Mouse (Mus musculus) heart, postnatal 0 days (tissue): Measurements from ENCODE around the gene Scgb1b27.
"Not testable (repeated sequence)": the region's sequence is repeated elsewhere in the genome, so short reads cannot be mapped to it uniquely, and the experiment has no call there.

Experiments used
- CTCF ChIP-seq: IDR thresholded peaks from 2 replicates; pipeline ENCODE4 v1.5.1; 2016; ENCODE audit warnings: antibody characterized with exemption, control low read depth, low read depth
- EP300 ChIP-seq: IDR thresholded peaks from 2 replicates; pipeline ENCODE4 v1.6.1; 2016; ENCODE audit warnings: antibody characterized with exemption, low read depth

DNA sequence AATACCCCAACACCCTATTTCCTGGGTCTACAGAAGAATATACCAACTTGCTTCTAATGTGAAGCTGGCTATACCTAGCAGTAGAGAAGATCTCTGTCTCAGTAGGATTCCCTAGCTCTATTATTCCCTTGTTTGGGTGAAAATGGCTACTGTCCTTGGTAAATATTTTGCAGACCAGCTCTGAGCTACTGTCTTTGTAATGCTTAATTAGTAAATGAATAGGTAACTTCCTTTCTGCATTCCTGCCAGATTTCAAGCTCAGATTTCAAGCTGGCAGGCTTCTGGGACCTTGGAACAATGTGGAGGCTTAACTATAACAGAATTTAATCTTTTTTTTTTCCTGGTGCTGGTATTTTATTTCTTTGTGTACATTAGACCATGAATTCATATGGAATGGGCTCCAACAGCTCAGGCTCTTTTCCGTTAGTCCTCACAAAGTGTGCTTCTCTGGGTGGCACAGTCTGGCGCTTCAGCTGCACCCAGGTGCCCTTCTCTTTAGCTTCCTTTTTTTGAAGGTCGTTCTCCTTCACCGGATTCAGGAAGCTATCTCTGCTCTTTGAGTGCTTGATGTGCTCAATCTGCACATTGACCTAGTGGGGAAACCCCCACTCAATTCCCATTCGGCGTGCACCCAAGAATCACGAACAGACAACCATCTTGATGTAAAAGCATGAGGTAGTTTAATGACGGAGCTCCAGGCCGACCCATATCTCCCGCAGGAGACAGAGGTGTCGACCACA lies 15.0 kb downstream of the Scgb1b27 start:
- not testable (repeated sequence) for TF ChIP-seq EP300, CTCF
